Mouse (Mus musculus): ENCODE measurements at regions not wholly inside any gene's neighbourhood (a gene's known extent, or its start where the extent isn't known, plus 50 kb on each side); places are given as distances from the start of the nearest gene placed in this dataset.

DNA sequence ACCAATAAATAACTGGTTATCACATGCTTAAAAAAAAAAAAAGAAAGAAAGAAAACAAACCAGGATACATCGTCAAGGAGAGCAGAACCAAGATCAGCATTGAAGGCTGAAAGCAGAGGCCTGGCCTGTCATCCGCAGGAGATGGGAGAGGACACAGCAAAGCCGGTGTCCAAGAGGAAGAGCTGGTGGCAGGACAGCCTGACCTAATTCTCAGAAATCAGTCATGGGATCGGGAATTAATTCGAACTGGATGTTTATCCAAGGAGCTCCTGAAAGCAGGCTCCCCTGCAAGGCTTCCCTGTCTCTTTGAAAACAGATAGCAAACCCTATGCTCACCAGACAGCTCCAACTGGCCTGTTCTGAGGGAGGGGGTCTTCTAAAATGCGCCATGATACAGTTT, 75.5 kb upstream of the 4930412O13Rik start:
- Histone ChIP-seq H3K9ac (replicated peaks; ENCODE audit: low read depth, low read length) (no peak overlapping the region), H3K4me1 (ENCODE audit: control insufficient read depth, insufficient read depth) (no peaks in the 10 kb centered on the region), H3K9me3 (replicated peaks; ENCODE audit: control insufficient read depth, low read length) (no peaks in the 10 kb centered on the region), H3K4me3 (ENCODE audit: low read depth, low read length) (no peak overlapping the region), H3K36me3 (replicated peaks; ENCODE audit: control insufficient read depth, insufficient read depth, low read length) (no peaks in the 10 kb centered on the region), H3K27ac (ENCODE audit: low read depth) (no peak overlapping the region), H3K27me3 (ENCODE audit: control insufficient read depth, insufficient read depth, low read length) (no peaks in the 10 kb centered on the region), H3K4me2 (ENCODE audit: low read depth, low read length) (no peak overlapping the region)
- no peak for ATAC-seq (ENCODE audit: insufficient read depth, low read depth)
- WGBS, result 75% methylated on average over 6 of the region's 6 CpGs
- TF ChIP-seq CTCF (IDR thresholded peaks at IDR 0.05; ENCODE audit: low read depth) (no peak), EP300 (IDR thresholded peaks at IDR 0.05; ENCODE audit: low read depth) (no peak)
- DNase-seq (ENCODE audit: low spot score), result no peak
